Mouse (Mus musculus) left cerebral cortex, adult 9 months (tissue): ENCODE data around the gene Tmbim1.

Experiments
- DNase-seq, 2 experiments: peaks; one replicate each; pipeline ENCODE4 v3.0.0; 2022; ENCODE audit warnings: low spot score in 2 of 2

The Tmbim1 gene

GRCm38 (mm10) chr1:74278988-74279387 lies 26.4 kb downstream of the Tmbim1 start:
- DNase-seq: no peak

- no peak for DNase-seq
Observed at GRCm38 (mm10) chr1:74278538-74278937, 26.9 kb downstream of the Tmbim1 start, which contains the start of gene Gpbar1. TSS of gene Gpbar1 (plus strand) at chr1:74278550.

GRCm38 (mm10) chr1:74277883-74278537 lies 27.4 kb downstream of the Tmbim1 start:
- DNase-seq: no peak

GRCm38 (mm10) chr1:74277041-74277440 lies 28.4 kb downstream of the Tmbim1 start:
- DNase-seq: no peak

GRCm38 (mm10) chr1:74275015-74275414 lies 30.4 kb downstream of the Tmbim1 start:
- no peak for DNase-seq

GRCm38 (mm10) chr1:74271659-74272058 lies 33.8 kb downstream of the Tmbim1 start:
- DNase-seq: no peak

GRCm38 (mm10) chr1:74268750-74269149 lies 36.7 kb downstream of the Tmbim1 start:
- DNase-seq: no peak

GRCm38 (mm10) chr1:74262510-74262909 lies 42.9 kb downstream of the Tmbim1 start:
- no peak for DNase-seq

GRCm38 (mm10) chr1:74256782-74257181 lies 48.6 kb downstream of the Tmbim1 start:
- no peak for DNase-seq

GRCm38 (mm10) chr1:74255704-74256345 lies 49.6 kb downstream of the Tmbim1 start:
- DNase-seq: no peak

GRCm38 (mm10) chr1:74250096-74250495 lies 55.3 kb downstream of the Tmbim1 start:
- DNase-seq: no peak

GRCm38 (mm10) chr1:74249331-74249980 lies 56.0 kb downstream of the Tmbim1 start:
- DNase-seq: no peak

GRCm38 (mm10) chr1:74248799-74249198 lies 56.6 kb downstream of the Tmbim1 start:
- no peak for DNase-seq

GRCm38 (mm10) chr1:74245525-74245924 lies 59.9 kb downstream of the Tmbim1 start:
- no peak for DNase-seq

GRCm38 (mm10) chr1:74240832-74241231 lies 64.6 kb downstream of the Tmbim1 start:
- no peak for DNase-seq

GRCm38 (mm10) chr1:74240311-74240710 lies 65.1 kb downstream of the Tmbim1 start:
- peak; percentile 61 to 82 for DNase-seq

GRCm38 (mm10) chr1:74239618-74240017 lies 65.8 kb downstream of the Tmbim1 start:
- DNase-seq: peak in 1 of 2 experiments; percentile 46

GRCm38 (mm10) chr1:74239162-74239561 lies 66.3 kb downstream of the Tmbim1 start:
- no peak for DNase-seq
